Mouse (Mus musculus): Measurements from ENCODE around the gene Cdk5. TPM values are rescaled to one million over a fixed set of nuclear protein-coding genes. Genes with fewer than 3 reads are reported as not detected.

Gene Cdk5
- polyA plus RNA-seq, 1 experiment from 2014 or later, result 48.6 TPM

- Histone ChIP-seq H3K9ac (ENCODE audit: low read length) (no peak overlapping the region), H3K4me1 (ENCODE audit: control insufficient read depth, insufficient read depth, low read length) (no peaks in the 10 kb centered on the region), H3K27ac (replicated peaks; ENCODE audit: low read depth, low read length) (no peak overlapping the region), H3K4me3 (ENCODE audit: low read depth, low read length) (no peak overlapping the region), H3K9me3 (ENCODE audit: control insufficient read depth, low read length) (no peaks in the 10 kb centered on the region), H3K36me3 (ENCODE audit: control insufficient read depth, insufficient read depth, low read length) (no peaks in the 10 kb centered on the region), H3K4me2 (ENCODE audit: low read depth, severe bottlenecking) (no peak overlapping the region), H3K27me3 (ENCODE audit: control insufficient read depth, insufficient read depth, low read length) (no peaks in the 10 kb centered on the region)
- DNase-seq (ENCODE audit: low spot score) (no peak), ATAC-seq (ENCODE audit: insufficient number of reproducible peaks, low FRiP score, low TSS enrichment, low read depth) (no peak)
- WGBS, result 71% methylated on average over 2 of the region's 2 CpGs
These were observed 41.3 kb downstream of the Cdk5 start for GRCm38 (mm10) chr5:24381988-24382387.

DNA sequence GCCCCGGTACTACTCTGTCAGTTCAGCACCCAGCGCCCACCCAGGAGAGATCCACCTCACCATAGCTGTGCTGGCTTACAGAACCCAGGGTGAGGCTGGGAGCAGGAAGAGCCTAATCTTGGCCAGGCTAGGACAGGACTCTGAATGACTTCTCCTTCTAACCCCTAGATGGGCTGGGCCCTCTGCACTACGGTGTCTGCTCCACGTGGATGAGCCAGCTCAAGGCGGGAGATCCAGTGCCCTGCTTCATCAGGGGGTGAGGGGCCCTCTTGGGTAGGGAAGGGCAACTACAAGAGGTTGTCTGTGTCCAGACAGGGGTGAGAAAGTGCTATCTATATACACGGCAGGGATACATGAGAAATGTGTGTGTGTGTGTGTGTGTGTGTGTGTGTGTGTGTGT, 41.8 kb downstream of the Cdk5 start:
- no peak for ATAC-seq (ENCODE audit: insufficient number of reproducible peaks, low FRiP score, low TSS enrichment, low read depth)
- Histone ChIP-seq H3K9me3 (ENCODE audit: control insufficient read depth, low read length) (no peaks in the 10 kb centered on the region), H3K4me3 (ENCODE audit: low read depth, low read length) (no peak overlapping the region), H3K4me2 (ENCODE audit: low read depth, severe bottlenecking) (no peak overlapping the region), H3K36me3 (ENCODE audit: control insufficient read depth, insufficient read depth, low read length) (no peaks in the 10 kb centered on the region), H3K4me1 (ENCODE audit: control insufficient read depth, insufficient read depth, low read length) (no peaks in the 10 kb centered on the region), H3K27ac (replicated peaks; ENCODE audit: low read depth, low read length) (no peak overlapping the region), H3K27me3 (ENCODE audit: control insufficient read depth, insufficient read depth, low read length) (no peaks in the 10 kb centered on the region), H3K9ac (ENCODE audit: low read length) (no peak overlapping the region)
- no peak for DNase-seq (ENCODE audit: low spot score)
- 79% methylated on average over 6 of the region's 6 CpGs for WGBS

DNA sequence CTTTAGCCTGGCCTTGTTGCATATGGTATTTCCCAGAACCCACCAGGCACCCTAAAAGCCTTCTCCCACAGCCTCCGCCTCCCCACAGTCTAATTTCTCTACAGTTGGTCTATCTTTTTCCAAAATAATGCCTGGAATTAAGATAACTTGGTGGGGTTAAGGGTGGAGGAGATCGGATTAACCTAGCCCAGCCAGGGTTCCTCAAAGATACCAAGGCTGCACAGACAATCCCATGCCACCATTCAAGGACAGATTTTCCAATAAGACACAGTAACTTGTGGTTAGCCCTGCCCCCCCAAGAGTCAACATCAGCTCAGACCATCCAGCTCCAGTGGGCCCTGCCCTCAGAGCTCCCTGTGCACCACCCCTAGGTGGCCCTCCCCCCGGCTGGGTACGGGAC, 42.8 kb downstream of the Cdk5 start:
- ATAC-seq (ENCODE audit: insufficient number of reproducible peaks, low FRiP score, low TSS enrichment, low read depth) (no peak), DNase-seq (ENCODE audit: low spot score) (no peak)
- Histone ChIP-seq H3K27me3 (ENCODE audit: control insufficient read depth, insufficient read depth, low read length) (no peaks in the 10 kb centered on the region), H3K27ac (replicated peaks; ENCODE audit: low read depth, low read length) (no peak overlapping the region), H3K4me1 (ENCODE audit: control insufficient read depth, insufficient read depth, low read length) (no peaks in the 10 kb centered on the region), H3K36me3 (ENCODE audit: control insufficient read depth, insufficient read depth, low read length) (no peaks in the 10 kb centered on the region), H3K4me3 (ENCODE audit: low read depth, low read length) (no peak overlapping the region), H3K9ac (ENCODE audit: low read length) (no peak overlapping the region), H3K4me2 (ENCODE audit: low read depth, severe bottlenecking) (no peak overlapping the region), H3K9me3 (ENCODE audit: control insufficient read depth, low read length) (no peaks in the 10 kb centered on the region)
- 88% methylated on average over 4 of the region's 4 CpGs for WGBS

- 73% methylated on average over 4 of the region's 4 CpGs for WGBS
- no peak overlapping the region for H3K4me2 ChIP-seq (ENCODE audit: low read depth, severe bottlenecking)
- no peaks in the 10 kb centered on the region for H3K4me1 ChIP-seq (ENCODE audit: control insufficient read depth, insufficient read depth, low read length)
- DNase-seq (ENCODE audit: low spot score) (no peak), ATAC-seq (ENCODE audit: insufficient number of reproducible peaks, low FRiP score, low TSS enrichment, low read depth) (no peak)
- no peaks in the 10 kb centered on the region for H3K9me3 ChIP-seq (ENCODE audit: control insufficient read depth, low read length)
- H3K4me3 ChIP-seq (ENCODE audit: low read depth, low read length), result no peak overlapping the region
- H3K27ac ChIP-seq (replicated peaks; ENCODE audit: low read depth, low read length), result no peak overlapping the region
- no peak overlapping the region for H3K9ac ChIP-seq (ENCODE audit: low read length)
- no peaks in the 10 kb centered on the region for H3K36me3 ChIP-seq (ENCODE audit: control insufficient read depth, insufficient read depth, low read length)
- H3K27me3 ChIP-seq (ENCODE audit: control insufficient read depth, insufficient read depth, low read length), result no peaks in the 10 kb centered on the region
These were observed 43.8 kb downstream of the Cdk5 start for GRCm38 (mm10) chr5:24379501-24379900.

DNA sequence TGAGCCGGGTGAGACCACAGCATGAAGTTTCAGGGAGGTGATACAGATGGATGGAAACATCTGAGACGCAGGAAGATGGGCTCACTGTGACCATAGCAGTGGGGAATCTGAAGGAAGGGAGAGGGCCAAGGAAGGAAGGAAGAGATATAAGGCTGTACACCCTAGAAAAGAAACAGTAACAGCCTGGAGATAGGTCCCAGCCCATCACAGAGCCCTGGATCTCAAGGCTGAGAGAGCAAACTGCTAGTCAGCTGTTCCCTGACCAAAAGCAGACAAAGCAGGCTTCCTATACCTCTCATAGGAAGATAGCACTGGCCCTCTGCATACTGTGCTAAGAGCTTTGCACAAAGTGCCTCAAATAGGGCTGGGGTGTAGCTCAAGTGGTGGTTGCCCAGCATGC, 44.6 kb downstream of the Cdk5 start:
- Histone ChIP-seq H3K4me1 (ENCODE audit: control insufficient read depth, insufficient read depth, low read length) (no peaks in the 10 kb centered on the region), H3K4me2 (ENCODE audit: low read depth, severe bottlenecking) (no peak overlapping the region), H3K27ac (replicated peaks; ENCODE audit: low read depth, low read length) (no peak overlapping the region), H3K4me3 (ENCODE audit: low read depth, low read length) (no peak overlapping the region), H3K9ac (ENCODE audit: low read length) (no peak overlapping the region), H3K9me3 (ENCODE audit: control insufficient read depth, low read length) (no peaks in the 10 kb centered on the region), H3K36me3 (ENCODE audit: control insufficient read depth, insufficient read depth, low read length) (no peaks in the 10 kb centered on the region), H3K27me3 (ENCODE audit: control insufficient read depth, insufficient read depth, low read length) (no peaks in the 10 kb centered on the region)
- DNase-seq (ENCODE audit: low spot score) (no peak), ATAC-seq (ENCODE audit: insufficient number of reproducible peaks, low FRiP score, low TSS enrichment, low read depth) (no peak)
- WGBS, result 88% methylated on average over 2 of the region's 2 CpGs

- Histone ChIP-seq H3K36me3 (ENCODE audit: control insufficient read depth, insufficient read depth, low read length) (no peaks in the 10 kb centered on the region), H3K9ac (ENCODE audit: low read length) (no peak overlapping the region), H3K4me1 (ENCODE audit: control insufficient read depth, insufficient read depth, low read length) (no peaks in the 10 kb centered on the region), H3K4me3 (ENCODE audit: low read depth, low read length) (no peak overlapping the region), H3K4me2 (ENCODE audit: low read depth, severe bottlenecking) (no peak overlapping the region), H3K27me3 (ENCODE audit: control insufficient read depth, insufficient read depth, low read length) (no peaks in the 10 kb centered on the region), H3K27ac (replicated peaks; ENCODE audit: low read depth, low read length) (no peak overlapping the region), H3K9me3 (ENCODE audit: control insufficient read depth, low read length) (no peaks in the 10 kb centered on the region)
- DNase-seq (ENCODE audit: low spot score), result no peak
- ATAC-seq (ENCODE audit: insufficient number of reproducible peaks, low FRiP score, low TSS enrichment, low read depth), result no peak
- 83% methylated on average over 7 of the region's 7 CpGs for WGBS
These were observed 48.5 kb downstream of the Cdk5 start for GRCm38 (mm10) chr5:24374666-24375328.

DNA sequence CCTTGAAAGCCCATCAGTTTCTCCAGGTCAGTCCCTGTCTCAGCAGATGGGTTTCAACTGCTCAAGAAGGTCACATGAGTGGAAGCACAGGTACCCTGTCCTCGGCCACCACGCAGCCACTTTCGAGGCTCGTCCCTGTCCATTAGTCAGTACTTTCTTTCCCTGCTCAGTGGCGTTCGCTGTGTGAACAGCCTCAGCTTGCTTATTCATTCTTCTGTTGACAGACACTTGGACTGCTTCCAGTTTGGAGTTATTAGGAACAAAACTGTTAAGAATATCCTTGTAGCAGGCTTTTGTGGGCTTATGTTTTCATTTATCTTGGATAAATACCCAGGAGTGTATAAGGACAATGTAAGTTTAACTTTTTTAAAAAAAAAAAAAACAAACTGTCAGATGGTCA, 49.1 kb downstream of the Cdk5 start:
- Histone ChIP-seq H3K27me3 (ENCODE audit: control insufficient read depth, insufficient read depth, low read length) (no peaks in the 10 kb centered on the region), H3K4me3 (ENCODE audit: low read depth, low read length) (no peak overlapping the region), H3K9ac (ENCODE audit: low read length) (no peak overlapping the region), H3K4me2 (ENCODE audit: low read depth, severe bottlenecking) (no peak overlapping the region), H3K9me3 (ENCODE audit: control insufficient read depth, low read length) (no peaks in the 10 kb centered on the region), H3K27ac (replicated peaks; ENCODE audit: low read depth, low read length) (no peak overlapping the region), H3K4me1 (ENCODE audit: control insufficient read depth, insufficient read depth, low read length) (no peaks in the 10 kb centered on the region), H3K36me3 (ENCODE audit: control insufficient read depth, insufficient read depth, low read length) (no peaks in the 10 kb centered on the region)
- no peak for DNase-seq (ENCODE audit: low spot score)
- 84% methylated on average over 6 of the region's 6 CpGs for WGBS
- ATAC-seq (ENCODE audit: insufficient number of reproducible peaks, low FRiP score, low TSS enrichment, low read depth), result no peak

DNA sequence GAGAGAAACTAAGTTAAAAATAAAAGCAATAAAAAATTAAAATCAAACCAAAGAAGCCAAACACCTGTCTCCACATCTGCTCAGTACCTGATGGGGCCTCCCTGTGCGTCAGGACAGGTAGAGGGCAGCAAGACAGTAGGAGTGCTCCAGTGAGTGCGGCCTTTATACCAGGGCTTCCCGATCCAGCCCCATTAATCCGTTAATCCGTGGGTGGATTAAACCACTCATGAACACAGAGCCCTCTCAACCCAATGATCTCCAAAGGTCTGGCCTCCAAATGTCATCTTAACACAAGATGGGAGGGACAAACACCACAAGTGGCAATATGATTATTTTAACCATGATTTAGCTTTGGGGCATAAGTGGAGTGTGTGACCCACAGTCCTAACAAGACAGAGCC, 49.5 kb downstream of the Cdk5 start:
- WGBS, result 77% methylated on average over 5 of the region's 5 CpGs
- no peak for ATAC-seq (ENCODE audit: insufficient number of reproducible peaks, low FRiP score, low TSS enrichment, low read depth)

GRCm38 (mm10) chr5:24369767-24370166, 53.6 kb downstream of the Cdk5 start:
- ATAC-seq (ENCODE audit: insufficient number of reproducible peaks, low FRiP score, low TSS enrichment, low read depth) (no peak), DNase-seq (ENCODE audit: low spot score) (no peak)
- H3K27ac ChIP-seq (replicated peaks; ENCODE audit: low read depth, low read length), result no peak overlapping the region
- no peak overlapping the region for H3K4me3 ChIP-seq (ENCODE audit: low read depth, low read length)
- H3K4me1 ChIP-seq (ENCODE audit: control insufficient read depth, insufficient read depth, low read length), result no peaks in the 10 kb centered on the region
- 87% methylated on average over 9 of the region's 9 CpGs for whole genome bisulfite sequencing
- H3K36me3 ChIP-seq (ENCODE audit: control insufficient read depth, insufficient read depth, low read length), result no peaks in the 10 kb centered on the region
- H3K4me2 ChIP-seq (ENCODE audit: low read depth, severe bottlenecking), result no peak overlapping the region
- H3K9ac ChIP-seq (ENCODE audit: low read length), result no peak overlapping the region
- no peaks in the 10 kb centered on the region for H3K9me3 ChIP-seq (ENCODE audit: control insufficient read depth, low read length)
- H3K27me3 ChIP-seq (ENCODE audit: control insufficient read depth, insufficient read depth, low read length), result no peaks in the 10 kb centered on the region

More for the DNA sequence above, 49.5 kb downstream of the Cdk5 start:
- Histone ChIP-seq H3K4me3 (ENCODE audit: low read depth, low read length) (no peak overlapping the region), H3K9ac (ENCODE audit: low read length) (no peak overlapping the region), H3K4me1 (ENCODE audit: control insufficient read depth, insufficient read depth, low read length) (no peaks in the 10 kb centered on the region), H3K36me3 (ENCODE audit: control insufficient read depth, insufficient read depth, low read length) (no peaks in the 10 kb centered on the region), H3K27me3 (ENCODE audit: control insufficient read depth, insufficient read depth, low read length) (no peaks in the 10 kb centered on the region), H3K27ac (replicated peaks; ENCODE audit: low read depth, low read length) (no peak overlapping the region), H3K9me3 (ENCODE audit: control insufficient read depth, low read length) (no peaks in the 10 kb centered on the region), H3K4me2 (ENCODE audit: low read depth, severe bottlenecking) (no peak overlapping the region)
- DNase-seq (ENCODE audit: low spot score), result no peak
